In the genomic region with DNA sequence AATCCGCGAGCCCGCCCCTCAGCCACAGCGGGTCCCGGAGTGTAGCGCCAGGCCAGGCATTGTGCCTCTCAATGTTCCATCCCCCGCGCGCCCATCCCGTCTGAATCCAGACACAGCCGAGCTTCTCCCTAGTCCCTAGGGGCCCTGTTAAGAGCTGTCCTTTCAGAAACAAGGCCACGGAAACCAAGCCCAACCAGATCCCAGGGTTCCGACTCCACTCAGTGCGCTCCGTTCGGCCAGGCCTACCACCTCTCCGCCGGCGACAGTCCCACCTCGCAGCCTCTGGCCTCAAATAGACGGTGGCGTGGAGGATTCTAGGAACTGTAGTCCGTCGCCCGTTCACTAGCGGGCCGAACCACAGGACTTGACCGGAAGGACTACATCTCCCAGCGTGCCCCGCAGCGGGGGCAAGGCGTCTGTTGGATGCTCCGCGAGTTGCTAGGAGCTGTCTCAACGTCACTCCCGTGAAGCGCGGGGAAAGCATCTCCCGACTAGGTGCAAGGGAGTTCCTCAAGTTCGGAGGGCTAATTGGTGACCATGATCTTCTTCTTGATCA, we compare ENCODE assay signal across 7 mouse cellular contexts. TPM values are rescaled to one million over a fixed set of nuclear protein-coding genes. Genes with fewer than 3 reads are reported as not detected.
DNase-seq lines count a peak whose midpoint lies in the region; ATAC-seq lines count a peak whose summit lies in the region.

A gene (minus strand): TSS at position 283 of the 556 bp plus-strand sequence.

- H3K27ac ChIP-seq in intestine, embryonic 15.5 days = peak within 1 kb of the TSS; percentile 93
- peak within 1 kb of the TSS; percentile 91 for H3K27ac ChIP-seq in midbrain, embryonic 10.5 days (replicated peaks)

- peaks cover 4% of the 10 kb centered on the region; the same call in 1 of the 2 replicates for H3K4me1 ChIP-seq in intestine, embryonic 15.5 days (replicated peaks)
- peaks cover 28% of the 10 kb centered on the region for H3K4me1 ChIP-seq in midbrain, embryonic 10.5 days

- peak; percentile 84 to 86 for DNase-seq in adrenal gland, adult 18-20 months (ENCODE audit: low spot score in 2 of 2)
- DNase-seq in embryo, embryonic 11 days = peak; percentile 99
- DNase-seq in gastrocnemius, postnatal 36 days = peak; percentile 87 to 92
- DNase-seq in left cerebral cortex, postnatal 25 days (ENCODE audit: low spot score in 2 of 2) = peak; percentile 95 to 99
- DNase-seq in midbrain, embryonic 10.5 days (ENCODE audit: low spot score) = peak; percentile 95
- DNase-seq in right cerebral cortex, postnatal 4 days = peak; percentile 93

- peaks cover 11% of the 10 kb centered on the region for H3K36me3 ChIP-seq in intestine, embryonic 15.5 days
- H3K36me3 ChIP-seq in midbrain, embryonic 10.5 days = peaks cover 53% of the 10 kb centered on the region

- H3K4me2 ChIP-seq in intestine, embryonic 15.5 days (replicated peaks) = peak within 1 kb of the TSS; percentile 73

- H3K9ac ChIP-seq in intestine, embryonic 15.5 days = peak within 1 kb of the TSS; percentile 71

- WGBS in intestine, embryonic 15.5 days = under 1% methylated on average over 40 of the region's 40 CpGs
- under 1% methylated on average over 40 of the region's 40 CpGs for WGBS in midbrain, embryonic 10.5 days

- peak; percentile 98 for ATAC-seq in intestine, embryonic 15.5 days

- peak within 1 kb of the TSS; percentile 73 for H3K4me3 ChIP-seq in intestine, embryonic 15.5 days (replicated peaks)
- H3K4me3 ChIP-seq in midbrain, embryonic 10.5 days = peak within 1 kb of the TSS; percentile 79

- H3K27me3 ChIP-seq in intestine, embryonic 15.5 days (replicated peaks) = no peaks in the 10 kb centered on the region
- peaks cover 4% of the 10 kb centered on the region; the same call in 1 of the 2 replicates for H3K27me3 ChIP-seq in midbrain, embryonic 10.5 days (ENCODE audit: low read depth, poor library complexity, severe bottlenecking)

- no peaks in the 10 kb centered on the region for H3K9me3 ChIP-seq in intestine, embryonic 15.5 days
- H3K9me3 ChIP-seq in midbrain, embryonic 10.5 days (replicated peaks) = no peaks in the 10 kb centered on the region

- intact Hi-C loops in gastrocnemius, postnatal 36 days (cut with DNase I) = no loop called here
- intact Hi-C loops in left cerebral cortex, postnatal 25 days (cut with DNase I) = loop anchor here (1.0 kb wide), 1 partner anchor 31 kb away; a partner anchor contains a TSS

RNA-seq across cellular contexts. Expression of the gene that starts here (rescaled TPM):
- total RNA-seq in adrenal gland, adult 18-20 months (2021) = 10 to 100 TPM; 30.9 to 42.1 TPM
- 1 to 10 TPM; 9.3 to 9.8 TPM for total RNA-seq in gastrocnemius, postnatal 36 days (2021)
- polyA plus RNA-seq in intestine, embryonic 15.5 days (2015; fragmentation: Nextera tagmentation; extraction: Ambion mirVana) = 20.8 and 22.0 TPM in 2 replicates
- total RNA-seq in left cerebral cortex, postnatal 25 days (2021) = 10 to 100 TPM; 72.8 to 82.1 TPM
- 58.9 and 71.0 TPM in 2 replicates for polyA plus RNA-seq in midbrain, embryonic 10.5 days (2016; fragmentation: Nextera tagmentation; extraction: Ambion mirVana)

Comparison
In these comparisons a context has a peak if more than half of its experiments do, and no peak if none do; other contexts are left out.
1. Peak in every context shown above with its lines: DNase-seq, ATAC-seq, H3K4me3 ChIP-seq and H3K27ac ChIP-seq.